Mouse (Mus musculus) ES-Bruce4 (cell line): Measurements from ENCODE around the gene Lyz2. TPM values are rescaled to one million over a fixed set of nuclear protein-coding genes. Genes with fewer than 3 reads are reported as not detected.
"Not testable (repeated sequence)": the region's sequence is repeated elsewhere in the genome, so short reads cannot be mapped to it uniquely, and the experiment has no call there.

Experiments
- H3K27ac ChIP-seq: 2 replicates; pipeline ENCODE4 v1.5.1; 2012; ENCODE audit warnings: low read length, inconsistent platforms; ENCODE audit not compliant: insufficient read depth
- H3K27me3 ChIP-seq: 2 replicates; pipeline ENCODE4 v1.6.1; 2012; ENCODE audit warnings: mild to moderate bottlenecking, low read length, inconsistent platforms; ENCODE audit not compliant: control insufficient read depth, poor library complexity, insufficient read depth, severe bottlenecking
- H3K36me3 ChIP-seq: 2 replicates; pipeline ENCODE4 v1.6.1; 2012; ENCODE audit warnings: inconsistent platforms, mild to moderate bottlenecking, low read length, moderate library complexity; ENCODE audit not compliant: control insufficient read depth, poor library complexity, insufficient read depth, severe bottlenecking
- H3K4me1 ChIP-seq: one replicate; pipeline ENCODE4 v1.8.1; 2011; ENCODE audit warnings: low read length; ENCODE audit not compliant: control insufficient read depth, insufficient read depth
- H3K4me3 ChIP-seq: 2 replicates; pipeline ENCODE4 v1.5.1; 2011; ENCODE audit warnings: low read depth, mild to moderate bottlenecking, low read length
- H3K9ac ChIP-seq: 2 replicates; pipeline ENCODE4 v1.6.1; 2012; ENCODE audit warnings: low read depth, mild to moderate bottlenecking, inconsistent platforms; ENCODE audit not compliant: poor library complexity, severe bottlenecking
- H3K9me3 ChIP-seq: replicated peaks from 2 replicates; pipeline ENCODE4 v1.6.1; 2012; ENCODE audit warnings: mild to moderate bottlenecking, low read length, inconsistent platforms; ENCODE audit not compliant: control insufficient read depth, poor library complexity, insufficient read depth, severe bottlenecking
- CTCF ChIP-seq: IDR thresholded peaks from one replicate; pipeline ENCODE4 v1.8.1; 2011; ENCODE audit warnings: low read depth, low read length
- EP300 ChIP-seq: IDR thresholded peaks from 2 replicates; pipeline ENCODE4 v1.6.1; 2011; ENCODE audit warnings: low read depth, low read length; ENCODE audit not compliant: insufficient read depth
- POLR2A ChIP-seq: IDR thresholded peaks from one replicate; pipeline ENCODE4 v1.8.1; 2011; ENCODE audit warnings: low read length; ENCODE audit not compliant: insufficient read depth
- polyA plus RNA-seq: library from polyadenylated mRNA; stranded (reverse); fragments of >200 nt; gene quantifications from 2 replicates; pipeline ENCODE4 v1.2.4, GENCODE M21; 2011; ENCODE audit warnings: low read depth; ENCODE audit not compliant: missing spikeins, insufficient read depth, insufficient read length

The Lyz2 gene
- polyA plus RNA-seq, 1 experiment = not detected

DNA sequence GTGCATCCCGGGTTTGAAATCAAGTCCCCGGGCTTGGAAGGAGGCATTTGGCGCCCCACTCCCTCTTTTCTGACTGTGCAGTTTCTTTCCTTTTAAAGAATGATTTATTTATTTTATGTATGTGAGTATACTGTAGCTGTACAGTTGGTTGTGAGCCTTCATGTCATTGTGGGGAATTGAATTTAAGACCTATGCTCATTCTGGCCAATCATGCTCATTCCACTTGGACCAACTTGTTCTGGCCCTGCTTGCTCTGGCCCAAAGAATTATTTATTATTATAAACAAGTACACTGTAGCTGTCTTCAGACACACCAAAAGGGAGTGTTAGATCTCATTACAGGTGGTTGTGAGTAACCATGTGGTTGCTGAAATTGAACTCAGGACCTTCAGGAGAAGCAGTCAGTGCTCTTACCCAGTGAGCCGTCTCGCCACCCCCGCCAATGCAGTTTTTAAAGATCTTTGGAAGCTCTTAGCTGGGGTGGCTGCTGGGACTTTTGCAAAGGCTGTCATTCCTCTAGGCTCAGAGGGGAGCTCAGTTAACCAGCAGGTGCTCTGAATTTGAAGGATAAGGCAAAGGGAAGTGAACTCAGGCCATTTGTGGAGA lies 4.3 kb upstream of the Lyz2 start:
- no peak overlapping the region for H3K4me3 ChIP-seq
- no peaks in the 10 kb centered on the region for H3K27me3 ChIP-seq
- no peak for TF ChIP-seq EP300
- TF ChIP-seq POLR2A = no peak
- TF ChIP-seq CTCF = no peak
- H3K4me1 ChIP-seq = no peaks in the 10 kb centered on the region
- H3K9ac ChIP-seq = no peak overlapping the region
- H3K27ac ChIP-seq = no peak overlapping the region
- H3K9me3 ChIP-seq = no peaks in the 10 kb centered on the region
- H3K36me3 ChIP-seq = no peaks in the 10 kb centered on the region

DNA sequence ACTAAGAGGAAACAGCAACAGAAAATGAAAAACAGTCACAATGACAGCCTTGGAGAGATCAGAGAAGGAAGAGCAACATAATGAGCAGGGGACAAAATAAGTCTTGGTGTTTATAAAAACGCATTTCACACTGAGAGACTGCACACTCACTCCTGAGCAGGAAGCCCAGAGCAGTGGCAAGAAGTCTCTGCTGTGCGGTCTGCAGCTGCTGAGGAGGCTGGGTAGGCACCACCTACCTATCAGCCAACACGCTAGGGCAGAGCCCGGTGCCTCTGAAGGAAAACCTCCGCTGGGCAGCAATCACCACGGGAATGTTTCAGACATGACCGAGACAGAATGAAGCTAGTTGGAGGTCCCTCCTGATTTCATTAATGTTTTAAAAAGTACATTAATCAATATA lies 3.5 kb upstream of the Lyz2 start:
- not testable (repeated sequence) for H3K27ac ChIP-seq, H3K9me3 ChIP-seq, H3K27me3 ChIP-seq, H3K4me1 ChIP-seq, H3K9ac ChIP-seq, H3K4me3 ChIP-seq, H3K36me3 ChIP-seq

DNA sequence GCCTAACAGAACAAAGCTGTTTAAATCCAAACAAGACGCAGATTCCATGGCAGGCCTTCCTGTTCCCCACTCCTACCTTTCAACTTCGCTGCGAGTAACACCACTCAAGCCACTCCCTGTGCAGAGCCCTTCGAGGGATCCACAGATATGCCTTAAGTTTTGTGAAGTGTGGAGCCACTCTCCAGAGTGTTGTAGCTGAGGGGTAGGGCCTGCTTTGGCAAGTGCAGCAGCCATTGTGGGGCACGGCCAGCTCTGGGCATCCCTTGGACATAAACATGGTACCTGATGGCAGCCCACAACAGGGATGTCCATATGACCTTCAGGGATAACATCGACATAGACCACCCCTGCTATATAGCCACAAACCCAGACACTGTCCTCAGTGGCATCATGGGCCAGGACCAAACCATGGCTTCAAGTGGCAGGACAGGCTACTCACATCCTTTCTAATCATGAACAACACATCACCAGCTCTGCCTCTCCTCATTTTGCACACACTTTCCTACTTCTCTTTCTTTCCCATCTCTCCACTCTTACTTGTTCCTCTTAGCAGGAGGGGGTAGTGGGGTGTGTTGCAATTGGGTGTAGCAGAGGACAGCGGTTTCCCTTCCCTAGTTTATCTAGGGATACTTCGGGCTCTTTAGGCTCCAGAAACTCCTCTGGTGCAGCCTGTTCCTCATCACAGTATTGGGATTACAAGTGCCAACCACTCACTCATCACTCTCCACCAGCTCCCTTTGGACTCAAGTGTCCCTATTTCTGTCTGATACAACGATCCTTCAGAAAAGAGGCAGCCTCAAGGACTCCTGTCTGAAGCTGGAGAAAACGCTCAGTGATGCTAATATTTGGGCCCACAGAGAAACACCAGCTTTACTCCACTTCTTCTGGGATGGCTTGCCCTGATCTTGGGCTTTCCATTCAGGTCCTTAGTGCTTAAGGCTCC lies 2.7 kb upstream of the Lyz2 start:
- Histone ChIP-seq H3K4me1 (no peaks in the 10 kb centered on the region), H3K9me3 (no peaks in the 10 kb centered on the region), H3K36me3 (no peaks in the 10 kb centered on the region), H3K9ac (no peak overlapping the region), H3K27me3 (no peaks in the 10 kb centered on the region), H3K4me3 (no peak overlapping the region), H3K27ac (no peak overlapping the region)
- TF ChIP-seq EP300 (no peak), CTCF (no peak), POLR2A (no peak)

DNA sequence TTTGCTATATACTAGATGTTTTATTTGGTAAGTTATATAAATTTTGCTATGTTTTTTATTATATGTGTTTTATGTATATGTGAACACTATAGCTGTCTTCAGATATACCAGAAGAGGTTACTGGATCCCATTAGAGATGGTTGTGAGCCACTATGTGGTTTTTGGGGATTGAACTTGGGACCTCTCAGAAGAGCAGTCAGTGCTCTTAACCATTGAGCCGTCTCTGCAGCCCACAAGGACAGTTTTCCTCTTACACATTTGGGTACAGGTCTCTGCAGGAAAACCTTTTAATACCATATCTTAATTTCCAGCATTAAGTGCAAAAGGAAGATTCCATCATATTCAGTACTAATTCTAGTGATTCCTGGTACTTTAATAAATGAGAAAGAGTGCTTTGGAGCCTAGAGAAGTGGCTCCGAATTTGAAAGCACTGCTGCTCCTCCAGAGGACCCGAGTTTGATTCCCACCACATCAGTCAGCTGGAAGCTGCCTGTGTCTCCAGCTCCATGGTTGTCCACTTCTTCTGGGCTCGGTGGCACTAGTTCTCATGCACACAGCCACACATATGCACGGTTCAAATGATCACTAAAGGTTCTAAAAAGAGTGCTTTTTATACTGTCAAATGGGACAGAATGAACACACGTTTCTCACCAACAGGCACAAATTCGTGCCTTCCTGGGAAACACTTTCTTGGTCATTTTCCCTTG lies 1.9 kb upstream of the Lyz2 start:
- no peaks in the 10 kb centered on the region for H3K36me3 ChIP-seq
- H3K9ac ChIP-seq = no peak overlapping the region
- no peaks in the 10 kb centered on the region for H3K9me3 ChIP-seq
- H3K27me3 ChIP-seq = no peaks in the 10 kb centered on the region
- no peak overlapping the region for H3K27ac ChIP-seq
- no peak overlapping the region for H3K4me3 ChIP-seq
- no peaks in the 10 kb centered on the region for H3K4me1 ChIP-seq
- no peak for TF ChIP-seq CTCF
- TF ChIP-seq POLR2A = no peak
- no peak for TF ChIP-seq EP300

DNA sequence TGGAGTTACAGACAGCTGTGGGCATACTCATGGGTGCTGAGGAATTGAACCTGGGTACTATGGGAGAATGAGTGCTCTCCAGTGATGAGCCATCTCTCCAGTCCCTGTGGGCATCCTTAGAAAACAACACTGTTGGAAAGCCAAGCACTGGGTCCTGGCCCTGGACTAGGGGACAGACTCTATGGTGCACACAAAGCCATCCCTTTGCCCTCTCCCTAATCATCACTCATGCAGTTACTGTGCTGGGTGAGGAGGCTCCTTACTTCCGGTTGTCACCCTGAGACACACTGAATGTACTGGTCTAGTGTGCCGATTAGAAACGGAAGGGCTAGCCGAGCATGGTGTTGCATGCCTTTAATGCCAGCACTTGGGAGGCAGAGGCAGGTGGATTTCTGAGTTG lies 1.1 kb upstream of the Lyz2 start:
- not testable (repeated sequence) for H3K9ac ChIP-seq, H3K36me3 ChIP-seq, H3K4me1 ChIP-seq, H3K27ac ChIP-seq, H3K9me3 ChIP-seq, H3K27me3 ChIP-seq, H3K4me3 ChIP-seq

GRCm38 (mm10) chr10:117282551-117282950 lies 430 bp upstream of the Lyz2 start:
- no peak overlapping the region for H3K4me3 ChIP-seq
- H3K9me3 ChIP-seq = no peaks in the 10 kb centered on the region
- H3K27me3 ChIP-seq = no peaks in the 10 kb centered on the region
- no peak overlapping the region for H3K27ac ChIP-seq
- no peak overlapping the region for H3K9ac ChIP-seq
- H3K36me3 ChIP-seq = no peaks in the 10 kb centered on the region
- no peaks in the 10 kb centered on the region for H3K4me1 ChIP-seq
- TF ChIP-seq CTCF (no peak), POLR2A (no peak), EP300 (no peak)
